17 mouse cellular contexts compared by ENCODE assay signal in genomic region chr8:78090382-78091122, GRCm38 (mm10).
"Had no signal": no experiment of that assay in that cellular context is flagged by ENCODE, and none has a peak within 500 bp of the region (broad histone marks: within the 10 kb centered on the region; RNA-seq: fewer than 3 reads in every experiment).

No protein-coding gene starts in this region.

- H3K36me3 ChIP-seq: limb, embryonic 12.5 days; midbrain, embryonic 10.5 days; neural tube, embryonic 15.5 days had no signal

- DNase-seq: kidney, adult 8-10 months; kidney, postnatal 25 days; layer of hippocampus, adult 9-11 months; layer of hippocampus, postnatal 36 days; liver; lung, embryonic 14.5 days; midbrain, embryonic 14.5 days; right cerebral cortex, adult 18-20 months; right cerebral cortex, postnatal 25 days; thymus, adult 18-20 months; thymus, postnatal 25 days had no signal

- H3K4me2 ChIP-seq: limb, embryonic 12.5 days; lung, embryonic 14.5 days; neural tube, embryonic 15.5 days had no signal

- H3K9me3 ChIP-seq: midbrain, embryonic 10.5 days; neural tube, embryonic 15.5 days had no signal

- H3K9ac ChIP-seq: limb, embryonic 12.5 days; liver, embryonic 14.5 days; lung, embryonic 14.5 days; neural tube, embryonic 15.5 days had no signal

- ATAC-seq: intestine, postnatal 0 days had no signal

- H3K27ac ChIP-seq: limb, embryonic 12.5 days; liver, embryonic 14.5 days; midbrain, embryonic 10.5 days; neural tube, embryonic 15.5 days had no signal

- H3K27me3 ChIP-seq: neural tube, embryonic 15.5 days had no signal

- H3K4me1 ChIP-seq: midbrain, embryonic 10.5 days; neural tube, embryonic 15.5 days had no signal

- H3K4me3 ChIP-seq: limb, embryonic 12.5 days; midbrain, embryonic 10.5 days; myocyte; neural tube, embryonic 15.5 days had no signal
